Mouse (Mus musculus) heart, postnatal 0 days (tissue): ENCODE results near the gene Vwa3a.

Experiments
- CTCF ChIP-seq: IDR thresholded peaks from 2 replicates; pipeline ENCODE4 v1.5.1; 2016; ENCODE audit warnings: antibody characterized with exemption, control low read depth, low read depth
- EP300 ChIP-seq: IDR thresholded peaks from 2 replicates; pipeline ENCODE4 v1.6.1; 2016; ENCODE audit warnings: antibody characterized with exemption, low read depth

DNA sequence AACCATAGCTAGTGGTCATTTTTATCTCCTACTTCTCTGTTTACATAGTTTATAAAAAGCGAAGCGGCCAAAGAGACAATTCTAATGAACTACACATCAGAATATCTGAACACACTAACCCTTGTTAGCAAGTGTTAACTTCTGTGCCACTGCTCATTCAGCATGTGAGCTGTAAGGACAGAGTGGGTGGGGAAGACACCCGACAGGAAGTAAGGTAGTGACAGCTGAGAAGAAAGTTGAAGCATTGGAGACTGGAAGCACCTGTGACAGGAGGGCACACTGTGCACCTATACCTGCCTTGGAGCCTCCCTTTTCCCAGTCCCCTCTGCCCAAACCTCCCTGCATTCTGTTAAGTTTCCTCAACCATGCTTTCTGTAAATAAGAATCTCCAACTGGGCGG is 17.1 kb upstream of the Vwa3a start:
- no peak for TF ChIP-seq EP300
- no peak for TF ChIP-seq CTCF
